Mouse (Mus musculus) heart, postnatal 0 days (tissue): Measurements from ENCODE around the gene Ntm. TPM values are rescaled to one million over a fixed set of nuclear protein-coding genes. Genes with fewer than 3 reads are reported as not detected.
A peak's percentile ranks its signal among the peaks of the same experiment; 100 is the strongest.

Experiments
- ATAC-seq: fragments of 200-750 bp; cut with Nextera tagmentation; 2 replicates; pipeline ENCODE4 v1.8.0; 2017; ENCODE audit warnings: low read depth, moderate number of reproducible peaks, moderate library complexity; ENCODE audit not compliant: insufficient read depth
- DNase-seq: peaks from one replicate; pipeline ENCODE4 v3.0.0-alpha.2; 2016; ENCODE audit warnings: low spot score
- H3K27ac ChIP-seq: fragments of 300-500 bp; sonication (generic); 2 replicates; pipeline ENCODE4 v1.5.1; 2014; ENCODE audit warnings: low read depth, mild to moderate bottlenecking
- H3K27me3 ChIP-seq: fragments of 300-500 bp; sonication (generic); 2 replicates; pipeline ENCODE4 v1.6.1; 2014; ENCODE audit warnings: low read length, mixed read lengths; ENCODE audit not compliant: control insufficient read depth, insufficient read depth
- H3K36me3 ChIP-seq: fragments of 300-500 bp; sonication (generic); replicated peaks from 2 replicates; pipeline ENCODE4 v1.6.1; 2014; ENCODE audit warnings: low read length, mixed read lengths; ENCODE audit not compliant: control insufficient read depth, insufficient read depth
- H3K4me1 ChIP-seq: fragments of 300-500 bp; sonication (generic); 2 replicates; pipeline ENCODE4 v1.6.1; 2014; ENCODE audit warnings: antibody characterized with exemption; ENCODE audit not compliant: control insufficient read depth, insufficient read depth
- H3K4me2 ChIP-seq: fragments of 300-500 bp; sonication (generic); 2 replicates; pipeline ENCODE4 v1.6.1; 2014; ENCODE audit warnings: low read depth, mild to moderate bottlenecking, low read length, moderate library complexity
- H3K4me3 ChIP-seq: fragments of 300-500 bp; sonication (generic); 2 replicates; pipeline ENCODE4 v1.5.1; 2014; ENCODE audit warnings: low read depth, low read length
- H3K9ac ChIP-seq: fragments of 300-500 bp; sonication (generic); replicated peaks from 2 replicates; pipeline ENCODE4 v1.6.1; 2014; ENCODE audit warnings: low read depth, low read length, mixed read lengths
- H3K9me3 ChIP-seq: fragments of 300-500 bp; sonication (generic); replicated peaks from 2 replicates; pipeline ENCODE4 v1.6.1; 2016; ENCODE audit warnings: low read length; ENCODE audit not compliant: control insufficient read depth
- CTCF ChIP-seq: IDR thresholded peaks from 2 replicates; pipeline ENCODE4 v1.5.1; 2016; ENCODE audit warnings: antibody characterized with exemption, control low read depth, low read depth
- EP300 ChIP-seq: IDR thresholded peaks from 2 replicates; pipeline ENCODE4 v1.6.1; 2016; ENCODE audit warnings: antibody characterized with exemption, low read depth
- WGBS: fragments of 180-500 bp; shearing (Covaris S2); extraction: QIAGEN DNeasy Blood & Tissue Kit; methylation state at CpG from one replicate; pipeline ENCODE4 v1.1.7; 2014; 5-methylcytosine and 5-hydroxymethylcytosine counted together
- polyA plus RNA-seq: library from polyadenylated mRNA; unstranded; fragments of >200 nt; fragmentation: Nextera tagmentation; extraction: Ambion mirVana; gene quantifications from 2 replicates; pipeline ENCODE4 v1.2.1, GENCODE M21; 2015
- total RNA-seq: library from RNA; depleted of rRNA; stranded (reverse); fragments of >200 nt; gene quantifications from 2 replicates; pipeline ENCODE4 v1.2.3, GENCODE M21; 2014; ENCODE audit warnings: low replicate concordance

The Ntm gene
- total and polyA plus RNA-seq, 2 experiments from 2014 or later = 7.1 to 8.8 TPM

GRCm38 (mm10) chr9:29106771-29107170, 856.2 kb downstream of the Ntm start:
- TF ChIP-seq CTCF = no peak
- TF ChIP-seq EP300 = no peak
- H3K27me3 ChIP-seq = no peaks in the 10 kb centered on the region
- H3K9ac ChIP-seq = no peak overlapping the region
- no peaks in the 10 kb centered on the region for H3K4me1 ChIP-seq
- ATAC-seq (no peak), DNase-seq (no peak)
- WGBS = 58% methylated on average over 3 of the region's 3 CpGs
- H3K27ac ChIP-seq = no peak overlapping the region
- H3K4me3 ChIP-seq = no peak overlapping the region
- no peaks in the 10 kb centered on the region for H3K9me3 ChIP-seq
- no peaks in the 10 kb centered on the region for H3K36me3 ChIP-seq
- no peak overlapping the region for H3K4me2 ChIP-seq

GRCm38 (mm10) chr9:29104442-29104841, 858.5 kb downstream of the Ntm start:
- H3K4me1 ChIP-seq = no peaks in the 10 kb centered on the region
- DNase-seq (no peak), ATAC-seq (no peak)
- no peaks in the 10 kb centered on the region for H3K27me3 ChIP-seq
- H3K4me2 ChIP-seq = no peak overlapping the region
- H3K9ac ChIP-seq = no peak overlapping the region
- no peak overlapping the region for H3K27ac ChIP-seq
- no peak overlapping the region for H3K4me3 ChIP-seq
- no peak for TF ChIP-seq EP300
- no peak for TF ChIP-seq CTCF
- H3K36me3 ChIP-seq = no peaks in the 10 kb centered on the region
- whole genome bisulfite sequencing = 75% methylated on average over 5 of the region's 5 CpGs
- no peaks in the 10 kb centered on the region for H3K9me3 ChIP-seq

- ATAC-seq (peak; percentile 53), DNase-seq (peak; percentile 64)
- H3K27ac ChIP-seq = no peak overlapping the region
- 18% methylated on average over 6 of the region's 6 CpGs for WGBS
- H3K4me2 ChIP-seq = no peak overlapping the region
- no peaks in the 10 kb centered on the region for H3K36me3 ChIP-seq
- no peak for TF ChIP-seq CTCF
- TF ChIP-seq EP300 = no peak
- H3K9ac ChIP-seq = no peak overlapping the region
- no peaks in the 10 kb centered on the region for H3K9me3 ChIP-seq
- no peak overlapping the region for H3K4me3 ChIP-seq
- H3K27me3 ChIP-seq = no peaks in the 10 kb centered on the region
- H3K4me1 ChIP-seq = no peaks in the 10 kb centered on the region
Observed at GRCm38 (mm10) chr9:29103993-29104392, 858.9 kb downstream of the Ntm start.

GRCm38 (mm10) chr9:29100624-29101023, 862.3 kb downstream of the Ntm start:
- H3K9me3 ChIP-seq = no peaks in the 10 kb centered on the region
- no peak overlapping the region for H3K4me3 ChIP-seq
- no peaks in the 10 kb centered on the region for H3K27me3 ChIP-seq
- 76% methylated on average over 5 of the region's 5 CpGs for WGBS
- no peaks in the 10 kb centered on the region for H3K4me1 ChIP-seq
- ATAC-seq (no peak), DNase-seq (no peak)
- TF ChIP-seq CTCF = no peak
- no peak for TF ChIP-seq EP300
- no peaks in the 10 kb centered on the region for H3K36me3 ChIP-seq
- H3K9ac ChIP-seq = no peak overlapping the region
- H3K4me2 ChIP-seq = no peak overlapping the region
- H3K27ac ChIP-seq = no peak overlapping the region

GRCm38 (mm10) chr9:29092443-29092842, 870.5 kb downstream of the Ntm start:
- Histone ChIP-seq H3K4me2 (no peak overlapping the region), H3K9ac (no peak overlapping the region), H3K9me3 (no peaks in the 10 kb centered on the region), H3K36me3 (no peaks in the 10 kb centered on the region), H3K27ac (no peak overlapping the region), H3K27me3 (no peaks in the 10 kb centered on the region), H3K4me3 (no peak overlapping the region), H3K4me1 (no peaks in the 10 kb centered on the region)
- DNase-seq (peak; percentile 17), ATAC-seq (peak; percentile 66; the same call in 1 of the 2 replicates)
- TF ChIP-seq EP300 (no peak), CTCF (no peak)

GRCm38 (mm10) chr9:29088657-29089056, 874.3 kb downstream of the Ntm start:
- Histone ChIP-seq H3K36me3 (no peaks in the 10 kb centered on the region), H3K27me3 (no peaks in the 10 kb centered on the region), H3K9ac (no peak overlapping the region), H3K9me3 (no peaks in the 10 kb centered on the region), H3K4me2 (no peak overlapping the region), H3K27ac (no peak overlapping the region), H3K4me1 (no peaks in the 10 kb centered on the region), H3K4me3 (no peak overlapping the region)
- DNase-seq = no peak
- no peak for ATAC-seq
- 46% methylated on average over 5 of the region's 5 CpGs for WGBS
- TF ChIP-seq EP300 = no peak
- no peak for TF ChIP-seq CTCF
